8 mouse cellular contexts compared by ENCODE assay signal in the genomic region with DNA sequence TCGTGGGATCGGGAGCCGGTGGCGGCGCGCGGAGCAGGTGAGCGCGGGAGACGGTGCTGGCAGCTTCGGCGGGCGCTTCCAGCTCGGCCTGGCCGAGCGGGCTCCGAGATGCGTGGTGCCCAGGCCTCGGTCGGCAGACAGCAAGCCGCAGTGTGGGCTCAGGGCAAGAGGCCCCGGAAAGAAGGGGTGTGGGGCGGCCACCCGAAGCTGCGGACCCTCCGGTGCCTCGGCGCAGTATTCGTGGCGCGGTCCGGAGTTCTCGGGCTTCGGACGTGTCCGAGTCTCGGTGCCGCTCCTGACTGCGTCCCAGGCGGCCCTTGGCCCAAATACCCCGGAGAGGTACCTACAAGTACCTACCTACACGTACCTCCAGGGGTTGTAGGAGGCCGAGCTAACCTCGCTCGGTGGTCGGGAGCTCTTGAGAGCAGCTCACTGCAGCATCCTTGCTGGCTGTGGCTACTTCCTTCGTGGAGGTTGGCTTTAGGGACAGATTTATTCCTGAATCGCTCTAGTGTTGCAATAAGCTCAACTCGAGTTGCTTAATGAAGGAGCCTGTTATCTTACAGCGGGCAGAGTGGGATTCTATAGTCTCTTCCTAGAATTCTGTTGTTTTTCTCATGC. TPM values are rescaled to one million over a fixed set of nuclear protein-coding genes. Genes with fewer than 3 reads are reported as not detected.
A peak's percentile ranks its signal among the peaks of the same experiment; 100 is the strongest.
DNase-seq lines count a peak whose midpoint lies in the region; ATAC-seq and TF ChIP-seq lines count a peak whose summit lies in the region.

No protein-coding gene starts in this region.

- no peaks in the 10 kb centered on the region for H3K36me3 ChIP-seq in heart, embryonic 14.5 days (ENCODE audit: control insufficient read depth, insufficient read depth, low read length)
- no peaks in the 10 kb centered on the region for H3K36me3 ChIP-seq in E14TG2a.4 (ENCODE audit: insufficient read depth, low read length)
- H3K36me3 ChIP-seq in embryonic facial prominence, embryonic 11.5 days (replicated peaks; ENCODE audit: control insufficient read depth, insufficient read depth, low read depth, low read length): no peaks in the 10 kb centered on the region
- H3K36me3 ChIP-seq in limb, embryonic 10.5 days: no peaks in the 10 kb centered on the region
- H3K36me3 ChIP-seq in neural tube, embryonic 12.5 days: no peaks in the 10 kb centered on the region

- H3K27ac ChIP-seq in heart, embryonic 14.5 days (replicated peaks in 1 of 2; ENCODE audit: control insufficient read depth in 1 of 2, insufficient read depth in 1 of 2, low read depth in 2 of 2, low read length in 2 of 2): no peak overlapping the region
- H3K27ac ChIP-seq in embryonic facial prominence, embryonic 11.5 days (replicated peaks; ENCODE audit: low read depth, low read length): no peak overlapping the region
- peak overlapping the region; percentile 88 for H3K27ac ChIP-seq in limb, embryonic 10.5 days
- H3K27ac ChIP-seq in neural tube, embryonic 12.5 days: no peak overlapping the region

- TF ChIP-seq CTCF in E14TG2a.4 (conservative IDR thresholded peaks at IDR 0.05; ENCODE audit: low read length): no peak

- H3K27me3 ChIP-seq in heart, embryonic 14.5 days (ENCODE audit: control insufficient read depth, insufficient read depth, low read length): peaks cover 15% of the 10 kb centered on the region
- peaks cover 15% of the 10 kb centered on the region for H3K27me3 ChIP-seq in E14TG2a.4 (ENCODE audit: insufficient read depth, low read length)
- H3K27me3 ChIP-seq in embryonic facial prominence, embryonic 11.5 days (ENCODE audit: control insufficient read depth, insufficient read depth, low read length): no peaks in the 10 kb centered on the region
- peaks cover 18% of the 10 kb centered on the region for H3K27me3 ChIP-seq in limb, embryonic 10.5 days (ENCODE audit: low read depth, poor library complexity, severe bottlenecking)
- H3K27me3 ChIP-seq in neural tube, embryonic 12.5 days (replicated peaks): 0 out of 2 replicates have a peak, but pooled peaks cover 1% of the 10 kb centered on the region

- under 1% methylated on average over 35 of the region's 50 CpGs for WGBS in heart, embryonic 14.5 days
- under 1% methylated on average over 47 of the region's 50 CpGs for WGBS in embryonic facial prominence, embryonic 11.5 days
- under 1% methylated on average over 50 of the region's 50 CpGs for WGBS in limb, embryonic 10.5 days
- under 1% methylated on average over 50 of the region's 50 CpGs for WGBS in neural tube, embryonic 12.5 days

- H3K4me3 ChIP-seq in heart, embryonic 14.5 days (ENCODE audit: control insufficient read depth in 1 of 2, insufficient read depth in 1 of 2, low read depth in 1 of 2, low read length in 2 of 2): peak overlapping the region; percentile 71 to 81
- H3K4me3 ChIP-seq in E14TG2a.4 (replicated peaks; ENCODE audit: low read length): peak overlapping the region; percentile 96
- peak overlapping the region; percentile 72 for H3K4me3 ChIP-seq in embryonic facial prominence, embryonic 11.5 days (ENCODE audit: low read depth, low read length)
- H3K4me3 ChIP-seq in limb, embryonic 10.5 days: peak overlapping the region; percentile 88
- H3K4me3 ChIP-seq in neural tube, embryonic 12.5 days: peak overlapping the region; percentile 86

- H3K4me2 ChIP-seq in heart, embryonic 14.5 days (ENCODE audit: low read length): peak overlapping the region; percentile 89
- H3K4me2 ChIP-seq in embryonic facial prominence, embryonic 11.5 days (ENCODE audit: low read depth, low read length): peak overlapping the region; percentile 82
- peak overlapping the region; percentile 92 for H3K4me2 ChIP-seq in neural tube, embryonic 12.5 days (replicated peaks)

- H3K4me1 ChIP-seq in heart, embryonic 14.5 days (ENCODE audit: control insufficient read depth in 2 of 2, insufficient read depth in 2 of 2, low read length in 2 of 2): peaks cover 0 to 6% of the 10 kb centered on the region in 2 experiments; a peak in 2 of 4 replicates
- H3K4me1 ChIP-seq in E14TG2a.4 (replicated peaks; ENCODE audit: low read depth, low read length): peaks cover 18% of the 10 kb centered on the region
- no peaks in the 10 kb centered on the region for H3K4me1 ChIP-seq in embryonic facial prominence, embryonic 11.5 days (ENCODE audit: control insufficient read depth, insufficient read depth, low read length)
- peaks cover 17% of the 10 kb centered on the region; the same call in 1 of the 2 replicates for H3K4me1 ChIP-seq in limb, embryonic 10.5 days
- peaks cover 5% of the 10 kb centered on the region for H3K4me1 ChIP-seq in neural tube, embryonic 12.5 days

- H3K9ac ChIP-seq in heart, embryonic 14.5 days (ENCODE audit: low read length): peak overlapping the region; percentile 85
- H3K9ac ChIP-seq in embryonic facial prominence, embryonic 11.5 days (replicated peaks; ENCODE audit: low read length): peak overlapping the region; percentile 74
- H3K9ac ChIP-seq in neural tube, embryonic 12.5 days: peak overlapping the region; percentile 75

- ATAC-seq in heart, embryonic 14.5 days (ENCODE audit: insufficient number of reproducible peaks, insufficient read depth, low FRiP score, low read depth): no peak
- ATAC-seq in embryonic facial prominence, embryonic 11.5 days (replicated peaks; ENCODE audit: insufficient number of reproducible peaks, low FRiP score, low TSS enrichment, low read depth): peak; percentile 69
- peak; percentile 80 for ATAC-seq in neural tube, embryonic 12.5 days (ENCODE audit: low FRiP score, low read depth)
- ATAC-seq in erythroid progenitor cell, adult 5-6 weeks (replicated peaks; ENCODE audit: low FRiP score, poor library complexity, severe bottlenecking): no peak

- no peaks in the 10 kb centered on the region for H3K9me3 ChIP-seq in heart, embryonic 14.5 days (ENCODE audit: control insufficient read depth, low read length)
- H3K9me3 ChIP-seq in E14TG2a.4 (ENCODE audit: low read length): no peaks in the 10 kb centered on the region
- no peaks in the 10 kb centered on the region for H3K9me3 ChIP-seq in embryonic facial prominence, embryonic 11.5 days (replicated peaks; ENCODE audit: control insufficient read depth, low read length)
- H3K9me3 ChIP-seq in limb, embryonic 10.5 days (replicated peaks): no peaks in the 10 kb centered on the region
- no peaks in the 10 kb centered on the region for H3K9me3 ChIP-seq in neural tube, embryonic 12.5 days

- DNase-seq in heart, adult 18-20 months: no peak
- no peak for DNase-seq in embryonic facial prominence, embryonic 11.5 days (ENCODE audit: low spot score)
- no peak for DNase-seq in limb, embryonic 10.5 days (ENCODE audit: low spot score)
- no peak for DNase-seq in thymus, postnatal 14 days

RNA-seq across cellular contexts. Expression of a gene that starts 0.4 kb away (rescaled TPM):
- 32.3 and 32.5 TPM in 2 replicates for polyA plus RNA-seq in heart, embryonic 14.5 days (2014; fragmentation: Nextera tagmentation; extraction: Ambion mirVana)
- 1 to 10 TPM; 4.8 to 5.6 TPM for total RNA-seq in heart, adult 18-20 months (2021)
- polyA plus RNA-seq in embryonic facial prominence, embryonic 11.5 days (2014; fragmentation: Nextera tagmentation; extraction: Ambion mirVana): 68.7 and 69.7 TPM in 2 replicates
- 54.4 and 57.3 TPM in 2 replicates for polyA plus RNA-seq in limb, embryonic 10.5 days (2016; fragmentation: Nextera tagmentation; extraction: Ambion mirVana)
- 81.7 and 93.4 TPM in 2 replicates for polyA plus RNA-seq in neural tube, embryonic 12.5 days (2016; fragmentation: Nextera tagmentation; extraction: Ambion mirVana)
- total RNA-seq in erythroid progenitor cell, adult 5-6 weeks (2015; ENCODE audit: low replicate concordance): 4.2 and 7.2 TPM in 2 replicates
- 3.3 and 10.4 TPM in 2 replicates for total RNA-seq in erythroid progenitor cell, adult 5-6 weeks (2017; ENCODE audit: low replicate concordance)

RNA-seq across cellular contexts. Expression of a gene that starts 31.5 kb away (rescaled TPM):
- not detected in 2 replicates for polyA plus RNA-seq in heart, embryonic 14.5 days (2014; fragmentation: Nextera tagmentation; extraction: Ambion mirVana)
- total RNA-seq in heart, adult 18-20 months (2021): not detected
- 4.4 and 4.9 TPM in 2 replicates for polyA plus RNA-seq in embryonic facial prominence, embryonic 11.5 days (2014; fragmentation: Nextera tagmentation; extraction: Ambion mirVana)
- not detected in 2 replicates for polyA plus RNA-seq in limb, embryonic 10.5 days (2016; fragmentation: Nextera tagmentation; extraction: Ambion mirVana)
- 0.73 and 1.2 TPM in 2 replicates for polyA plus RNA-seq in neural tube, embryonic 12.5 days (2016; fragmentation: Nextera tagmentation; extraction: Ambion mirVana)
- total RNA-seq in erythroid progenitor cell, adult 5-6 weeks (2015; ENCODE audit: low replicate concordance): not detected in 2 replicates
- not detected in 2 replicates for total RNA-seq in erythroid progenitor cell, adult 5-6 weeks (2017; ENCODE audit: low replicate concordance)

RNA-seq across cellular contexts. Expression of a gene that starts 48.9 kb away (rescaled TPM):
- polyA plus RNA-seq in heart, embryonic 14.5 days (2014; fragmentation: Nextera tagmentation; extraction: Ambion mirVana): 0.12 and 0.18 TPM in 2 replicates
- total RNA-seq in heart, adult 18-20 months (2021): under 1 TPM in 1 of 2 experiments, not detected in 1; 0.18 TPM
- not detected in 2 replicates for polyA plus RNA-seq in embryonic facial prominence, embryonic 11.5 days (2014; fragmentation: Nextera tagmentation; extraction: Ambion mirVana)
- not detected in 2 replicates for polyA plus RNA-seq in limb, embryonic 10.5 days (2016; fragmentation: Nextera tagmentation; extraction: Ambion mirVana)
- not detected in 2 replicates for polyA plus RNA-seq in neural tube, embryonic 12.5 days (2016; fragmentation: Nextera tagmentation; extraction: Ambion mirVana)
- not detected in 2 replicates for total RNA-seq in erythroid progenitor cell, adult 5-6 weeks (2015; ENCODE audit: low replicate concordance)
- total RNA-seq in erythroid progenitor cell, adult 5-6 weeks (2017; ENCODE audit: low replicate concordance): not detected in 2 replicates

Comparison
In these comparisons a context has a peak if more than half of its experiments do, and no peak if none do; other contexts are left out.
1. ATAC-seq: peak in embryonic facial prominence, embryonic 11.5 days (single experiment) and neural tube, embryonic 12.5 days (single experiment); none in heart, embryonic 14.5 days (single experiment) and erythroid progenitor cell, adult 5-6 weeks (single experiment).
2. Peak in every context shown above with its lines, with median percentiles within 50 percentile points of each other: H3K4me2 ChIP-seq, H3K4me3 ChIP-seq and H3K9ac ChIP-seq.